Mouse (Mus musculus): ENCODE results near the gene Abcg8. TPM values are rescaled to one million over a fixed set of nuclear protein-coding genes. Genes with fewer than 3 reads are reported as not detected.
A peak's percentile ranks its signal among the peaks of the same experiment; 100 is the strongest.

Abcg8 gene
- total and polyA plus RNA-seq, 3 experiments: 0.04 TPM; not detected in 2

GRCm38 (mm10) chr17:84674048-84674447 lies 2.1 kb upstream of the Abcg8 start:
- H3K79me2 ChIP-seq (replicated peaks; ENCODE audit: control insufficient read depth, extremely low read depth, insufficient read depth, poor library complexity, severe bottlenecking): no peaks in the 10 kb centered on the region
- dilution Hi-C loops (cut with MboI; ENCODE audit: extremely low pct_ligation_motif_present, extremely low pct_unique_long_range_greater_than_20kb, low sequenced_read_pairs): no loop called here
- no peak for TF ChIP-seq TCF12 (IDR thresholded peaks at IDR 0.05; ENCODE audit: low read depth, low read length)
- TF ChIP-seq ZMIZ1 (IDR thresholded peaks at IDR 0.05; ENCODE audit: low read depth, low read length): no peak
- TF ChIP-seq MAFK (IDR thresholded peaks at IDR 0.05; ENCODE audit: insufficient replicate concordance, low read length): no peak
- no peak for TF ChIP-seq CHD2 (IDR thresholded peaks at IDR 0.05; ENCODE audit: low read length)
- TF ChIP-seq PAX5 (IDR thresholded peaks at IDR 0.05; ENCODE audit: low read length): no peak
- no peak for TF ChIP-seq ZNF384 (IDR thresholded peaks at IDR 0.05; ENCODE audit: low read depth, low read length)
- TF ChIP-seq KAT2A (IDR thresholded peaks at IDR 0.05; ENCODE audit: insufficient replicate concordance, low read length): no peak
- TF ChIP-seq MEF2A (IDR thresholded peaks at IDR 0.05; ENCODE audit: borderline replicate concordance, low read depth, low read length): no peak
- no peak for TF ChIP-seq TBP (conservative IDR thresholded peaks at IDR 0.05; ENCODE audit: low read depth, low read length)
- TF ChIP-seq ZKSCAN1 (IDR thresholded peaks at IDR 0.05; ENCODE audit: borderline replicate concordance, low read depth, low read length): no peak
- no peak overlapping the region for H3K9ac ChIP-seq (ENCODE audit: insufficient read depth, low read depth)
- H3K4me1 ChIP-seq (ENCODE audit: control insufficient read depth in 1 of 2, insufficient read depth in 2 of 2): peaks cover 3 to 16% of the 10 kb centered on the region in 2 experiments; a peak in 2 of 4 replicates
- no peak overlapping the region for H3K4me3 ChIP-seq (replicated peaks in 1 of 3; ENCODE audit: low read depth in 2 of 3, low read length in 2 of 3, poor library complexity in 1 of 3)
- no peak for DNase-seq (ENCODE audit: extremely low read depth)
- H3K9me3 ChIP-seq (replicated peaks; ENCODE audit: low read length): no peaks in the 10 kb centered on the region
- in situ Hi-C loops (cut with MboI; ENCODE audit: low pct_ligation_motif_present, low pct_unique_long_range_greater_than_20kb, low sequenced_read_pairs): no loop called here
- no peaks in the 10 kb centered on the region for H3K36me3 ChIP-seq (replicated peaks in 1 of 2; ENCODE audit: control insufficient read depth in 1 of 2, insufficient read depth in 1 of 2, low read length in 1 of 2)
- H3K27me3 ChIP-seq (replicated peaks): peaks cover 4% of the 10 kb centered on the region
- H3K27ac ChIP-seq (ENCODE audit: insufficient read depth, low read depth): no peak overlapping the region
- 0 out of 2 replicates have a peak overlapping the region, but pooled peaks have one; percentile 11 for H3K4me2 ChIP-seq (ENCODE audit: insufficient read depth, low read depth, poor library complexity, severe bottlenecking)

- no peak overlapping the region; the same call in 1 of the 2 replicates for H3K4me2 ChIP-seq (ENCODE audit: insufficient read depth, low read depth, poor library complexity, severe bottlenecking)
- DNase-seq (ENCODE audit: extremely low read depth): no peak
- no peaks in the 10 kb centered on the region for H3K36me3 ChIP-seq (replicated peaks in 1 of 2; ENCODE audit: control insufficient read depth in 1 of 2, insufficient read depth in 1 of 2, low read length in 1 of 2)
- H3K9me3 ChIP-seq (replicated peaks; ENCODE audit: low read length): no peaks in the 10 kb centered on the region
- no peak overlapping the region for H3K27ac ChIP-seq (ENCODE audit: insufficient read depth, low read depth)
- dilution Hi-C loops (cut with MboI; ENCODE audit: extremely low pct_ligation_motif_present, extremely low pct_unique_long_range_greater_than_20kb, low sequenced_read_pairs) (no loop called here), in situ Hi-C loops (cut with MboI; ENCODE audit: low pct_ligation_motif_present, low pct_unique_long_range_greater_than_20kb, low sequenced_read_pairs) (no loop called here)
- TF ChIP-seq E2F4 (IDR thresholded peaks at IDR 0.05; ENCODE audit: insufficient replicate concordance, low read depth, low read length) (no peak), RCOR1 (conservative IDR thresholded peaks at IDR 0.05; ENCODE audit: low read depth, low read length) (no peak), GABPA (IDR thresholded peaks at IDR 0.05; ENCODE audit: insufficient replicate concordance, low read depth, low read length) (no peak), ELF1 (IDR thresholded peaks at IDR 0.05; ENCODE audit: low read depth, low read length) (no peak), SIN3A (IDR thresholded peaks at IDR 0.05; ENCODE audit: low read length) (no peak), JUN (IDR thresholded peaks at IDR 0.05; ENCODE audit: insufficient read depth, low read depth, low read length) (no peak), HCFC1 (IDR thresholded peaks at IDR 0.05; ENCODE audit: low read depth, low read length) (no peak), USF2 (conservative IDR thresholded peaks at IDR 0.05; ENCODE audit: low read depth, low read length) (no peak), ZKSCAN1 (IDR thresholded peaks at IDR 0.05; ENCODE audit: borderline replicate concordance, low read depth, low read length) (no peak)
- H3K4me3 ChIP-seq (replicated peaks in 1 of 3; ENCODE audit: low read depth in 2 of 3, low read length in 2 of 3, poor library complexity in 1 of 3): no peak overlapping the region
- no peaks in the 10 kb centered on the region for H3K79me2 ChIP-seq (replicated peaks; ENCODE audit: control insufficient read depth, extremely low read depth, insufficient read depth, poor library complexity, severe bottlenecking)
- H3K9ac ChIP-seq (ENCODE audit: insufficient read depth, low read depth): no peak overlapping the region
- H3K4me1 ChIP-seq (ENCODE audit: control insufficient read depth in 1 of 2, insufficient read depth in 2 of 2): peaks cover 5 to 16% of the 10 kb centered on the region in 2 experiments; a peak in 2 of 4 replicates
- peaks cover 4% of the 10 kb centered on the region for H3K27me3 ChIP-seq (replicated peaks)
Observed at GRCm38 (mm10) chr17:84675204-84675603, 898 bp upstream of the Abcg8 start.
